Mouse (Mus musculus) neural tube, embryonic 13.5 days (tissue): Measurements from ENCODE around the gene Mettl7a1. TPM values are rescaled to one million over a fixed set of nuclear protein-coding genes. Genes with fewer than 3 reads are reported as not detected.
"Not testable (repeated sequence)": the region's sequence is repeated elsewhere in the genome, so short reads cannot be mapped to it uniquely, and the experiment has no call there.

Experiments used
- ATAC-seq: fragments of 200-750 bp; cut with Nextera tagmentation; 2 replicates; pipeline ENCODE4 v1.8.0; 2017; ENCODE audit warnings: low read depth, mild to moderate bottlenecking, moderate TSS enrichment, moderate library complexity
- H3K27ac ChIP-seq: fragments of 300-500 bp; sonication (generic); replicated peaks from 2 replicates; pipeline ENCODE4 v1.5.1; 2015; ENCODE audit warnings: moderate library complexity, mild to moderate bottlenecking, inconsistent platforms
- H3K27me3 ChIP-seq: fragments of 300-500 bp; sonication (generic); 2 replicates; pipeline ENCODE4 v1.6.1; 2015; ENCODE audit warnings: mild to moderate bottlenecking, inconsistent platforms
- H3K36me3 ChIP-seq: fragments of 300-500 bp; sonication (generic); 2 replicates; pipeline ENCODE4 v1.6.1; 2015; ENCODE audit warnings: mild to moderate bottlenecking, inconsistent platforms
- H3K4me1 ChIP-seq: fragments of 300-500 bp; sonication (generic); replicated peaks from 2 replicates; pipeline ENCODE4 v1.6.1; 2015; ENCODE audit warnings: inconsistent platforms
- H3K4me2 ChIP-seq: fragments of 300-500 bp; sonication (generic); 2 replicates; pipeline ENCODE4 v1.6.1; 2015; ENCODE audit warnings: inconsistent platforms, mild to moderate bottlenecking, moderate library complexity
- H3K4me3 ChIP-seq: fragments of 300-500 bp; sonication (generic); 2 replicates; pipeline ENCODE4 v1.5.1; 2015; ENCODE audit warnings: mild to moderate bottlenecking, inconsistent platforms
- H3K9ac ChIP-seq: fragments of 300-500 bp; sonication (generic); 2 replicates; pipeline ENCODE4 v1.6.1; 2015; ENCODE audit warnings: moderate library complexity, mild to moderate bottlenecking, inconsistent platforms
- H3K9me3 ChIP-seq: fragments of 300-500 bp; sonication (generic); 2 replicates; pipeline ENCODE4 v1.6.1; 2016; ENCODE audit warnings: inconsistent platforms
- WGBS: fragments of 180-500 bp; shearing (Covaris S2); methylation state at CpG from one replicate; pipeline ENCODE4 v1.1.7; 2015; 5-methylcytosine and 5-hydroxymethylcytosine counted together
- polyA plus RNA-seq: library from polyadenylated mRNA; unstranded; fragments of >200 nt; fragmentation: Nextera tagmentation; extraction: Ambion mirVana; gene quantifications from 2 replicates; pipeline ENCODE4 v1.2.1, GENCODE M21; 2015

The Mettl7a1 gene
- polyA plus RNA-seq, 1 experiment from 2014 or later = 5.1 TPM

DNA sequence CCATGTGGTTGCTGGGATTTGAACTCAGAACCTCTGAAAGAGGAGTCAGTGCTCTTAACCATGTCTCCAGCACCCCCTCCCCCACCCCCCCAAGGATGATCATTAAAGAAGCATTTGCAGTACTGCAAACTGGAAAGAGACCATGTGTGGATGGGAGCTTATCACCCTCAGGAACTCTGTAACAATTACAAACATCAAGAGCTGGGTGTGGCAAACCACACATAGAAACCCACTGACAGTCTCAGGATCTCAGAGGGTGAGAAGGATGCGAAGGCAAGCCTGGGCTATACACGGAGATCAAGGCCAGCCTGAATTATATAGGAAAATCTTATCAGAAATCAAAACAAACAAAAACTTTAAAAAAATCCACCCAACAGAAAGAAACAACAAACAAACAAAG lies 2.3 kb downstream of the Mettl7a1 start:
- H3K36me3 ChIP-seq = no peaks in the 10 kb centered on the region
- H3K27me3 ChIP-seq = no peaks in the 10 kb centered on the region
- ATAC-seq = no peak
- H3K27ac ChIP-seq = no peak overlapping the region
- no peak overlapping the region for H3K4me3 ChIP-seq
- 90% methylated on average over 2 of the region's 2 CpGs for WGBS
- H3K4me2 ChIP-seq = no peak overlapping the region
- no peaks in the 10 kb centered on the region for H3K9me3 ChIP-seq
- no peak overlapping the region for H3K9ac ChIP-seq
- H3K4me1 ChIP-seq = peaks cover 18% of the 10 kb centered on the region

DNA sequence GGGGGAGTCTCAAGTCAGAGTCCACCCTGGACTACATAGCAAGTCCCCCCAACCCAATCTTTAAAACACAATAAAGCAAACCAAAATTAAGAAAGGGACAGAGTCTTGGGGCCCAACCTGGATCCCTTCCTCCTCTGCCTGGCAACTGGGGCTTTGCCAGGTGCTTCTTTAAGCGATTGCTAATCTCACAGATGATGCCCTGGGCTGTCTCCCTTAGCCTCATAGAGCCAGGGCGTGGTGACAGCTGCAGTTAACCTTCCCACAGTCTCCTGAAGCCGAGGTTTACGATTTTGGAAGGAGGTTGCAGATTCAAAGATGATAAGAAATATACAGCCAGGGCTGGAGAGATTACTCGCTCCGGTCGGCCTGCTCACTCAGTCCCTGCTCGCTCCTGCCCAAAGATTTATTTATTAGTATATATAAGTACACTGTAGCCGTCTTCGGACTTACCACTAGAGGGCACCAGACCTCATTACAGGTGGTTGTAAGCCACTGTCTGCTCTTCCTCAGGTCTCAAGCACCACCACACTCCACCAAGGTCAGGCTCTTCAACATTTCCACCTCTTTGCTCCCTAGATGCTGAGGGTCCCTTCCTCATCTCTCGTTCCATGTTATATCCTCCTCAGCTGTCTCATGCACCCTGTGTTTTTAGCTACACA lies 3.6 kb downstream of the Mettl7a1 start:
- not testable (repeated sequence) for H3K4me3 ChIP-seq, ATAC-seq, H3K27me3 ChIP-seq, H3K27ac ChIP-seq, H3K4me2 ChIP-seq, H3K9ac ChIP-seq, H3K36me3 ChIP-seq, H3K9me3 ChIP-seq
- H3K4me1 ChIP-seq = peaks cover 18% of the 10 kb centered on the region
- WGBS = 44% methylated on average over 10 of the region's 11 CpGs

DNA sequence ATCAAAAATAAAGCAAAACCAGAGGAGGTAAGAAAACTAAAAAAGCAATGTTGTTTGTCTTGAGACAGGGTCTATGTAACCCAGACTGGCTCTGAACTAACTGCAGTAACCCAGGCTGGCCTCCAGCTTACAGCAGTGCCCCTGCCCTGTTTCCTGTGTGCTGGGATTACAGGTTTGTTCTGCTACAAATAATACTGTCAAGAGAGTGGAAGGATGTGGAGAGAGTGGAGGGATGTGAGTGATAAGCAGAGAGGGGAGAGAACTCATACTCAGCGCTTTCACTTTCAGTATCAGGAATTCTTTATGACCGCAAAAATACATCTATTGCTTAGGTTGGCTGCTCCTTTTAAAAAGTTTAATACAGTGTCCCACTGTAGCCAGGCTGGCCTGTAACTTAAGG lies 8.4 kb downstream of the Mettl7a1 start:
- Histone ChIP-seq H3K9ac (no peak overlapping the region), H3K36me3 (peaks cover 12% of the 10 kb centered on the region), H3K4me2 (no peak overlapping the region), H3K27ac (no peak overlapping the region), H3K4me1 (no peaks in the 10 kb centered on the region), H3K4me3 (no peak overlapping the region), H3K9me3 (no peaks in the 10 kb centered on the region), H3K27me3 (no peaks in the 10 kb centered on the region)
- no peak for ATAC-seq
- 92% methylated on average over 2 of the region's 2 CpGs for WGBS

DNA sequence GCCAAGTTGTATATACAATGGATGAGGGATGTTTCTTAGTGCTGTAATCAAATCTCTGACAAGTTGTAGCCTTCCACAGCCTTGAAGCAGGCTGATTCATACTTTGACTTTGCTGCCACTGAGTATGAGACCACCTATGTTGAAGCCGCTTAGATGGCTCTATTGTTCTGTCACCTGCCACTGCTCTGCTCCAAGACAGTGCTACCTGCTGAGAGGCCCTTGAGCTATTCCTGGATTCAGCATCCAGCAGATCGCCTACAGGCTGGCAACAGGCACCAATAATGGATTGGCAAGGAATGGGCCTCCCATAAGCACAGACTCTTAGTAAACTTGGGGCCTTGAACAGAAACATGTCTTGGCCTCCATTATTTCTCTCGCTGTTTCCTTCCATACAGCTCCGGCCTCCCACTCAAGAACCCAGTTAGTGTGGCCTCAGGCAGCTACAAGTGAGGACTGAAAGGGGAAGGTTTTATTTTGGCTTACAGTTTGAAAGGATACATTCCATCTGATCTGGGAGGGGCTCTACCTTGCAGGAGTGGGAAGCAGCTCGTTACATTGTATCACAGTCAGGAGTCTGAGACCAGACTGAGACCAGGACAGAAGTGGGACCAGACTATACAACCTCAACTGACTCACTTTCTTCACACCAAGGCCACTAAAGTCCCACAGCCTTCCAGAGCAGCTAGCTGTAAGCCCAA lies 10.7 kb downstream of the Mettl7a1 start:
- WGBS = 91% methylated on average over 5 of the region's 5 CpGs
- Histone ChIP-seq H3K4me2 (no peak overlapping the region), H3K4me3 (no peak overlapping the region), H3K9me3 (no peaks in the 10 kb centered on the region), H3K36me3 (peaks cover 12% of the 10 kb centered on the region), H3K27me3 (no peaks in the 10 kb centered on the region), H3K9ac (no peak overlapping the region), H3K4me1 (no peaks in the 10 kb centered on the region), H3K27ac (no peak overlapping the region)
- ATAC-seq = no peak

DNA sequence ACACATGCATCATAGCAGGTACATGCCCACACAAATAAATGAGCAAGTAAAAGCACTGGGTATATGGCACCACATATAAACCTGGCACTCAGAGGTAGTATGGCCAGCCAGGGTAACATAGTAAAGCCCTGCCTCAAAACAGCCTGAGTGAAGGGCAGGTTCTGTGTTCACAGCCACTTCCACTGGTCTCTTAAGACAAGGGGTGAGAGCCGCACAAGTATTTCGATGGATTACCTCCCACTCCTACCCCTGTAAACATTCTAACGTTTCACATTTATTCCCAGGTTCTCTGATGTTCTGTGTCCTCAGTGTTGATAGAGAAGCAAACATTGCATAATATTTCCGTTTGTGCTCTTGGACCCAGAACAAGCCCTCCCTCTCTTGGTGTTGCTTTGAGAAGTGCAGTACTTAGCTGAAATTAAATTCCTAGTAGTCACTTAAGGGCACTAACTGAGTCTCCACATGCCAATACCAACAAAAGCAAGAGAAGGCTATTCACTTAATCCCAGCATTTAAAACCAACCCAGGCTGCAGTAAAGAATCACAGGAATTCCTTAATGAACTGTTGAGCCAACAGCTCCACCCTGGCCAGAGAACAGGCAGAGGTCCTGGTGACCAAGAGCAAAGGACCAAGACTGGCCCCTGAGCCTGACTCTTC lies 14.2 kb downstream of the Mettl7a1 start:
- H3K9ac ChIP-seq, ATAC-seq: not testable (repeated sequence)
- 83% methylated on average over 4 of the region's 4 CpGs for WGBS

DNA sequence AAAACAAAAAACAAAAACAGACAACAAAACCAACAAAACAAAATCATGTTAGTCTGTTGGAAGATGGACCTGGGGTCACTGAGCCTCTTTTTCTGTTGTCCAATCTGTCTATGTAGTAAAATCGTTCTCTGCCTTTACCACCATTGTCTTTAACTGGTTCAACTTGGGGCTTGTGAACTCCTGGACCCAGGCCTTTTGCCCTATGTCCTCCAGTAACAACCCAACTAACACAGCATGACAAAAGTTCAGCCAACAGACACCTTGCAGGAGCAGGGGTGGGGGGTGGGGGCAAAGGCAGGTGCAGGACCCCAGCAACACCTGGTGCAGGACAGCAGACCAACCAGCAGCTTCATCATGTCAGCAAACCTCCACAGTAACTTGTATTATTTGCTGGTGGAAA lies 15.9 kb downstream of the Mettl7a1 start:
- Histone ChIP-seq H3K4me2 (no peak overlapping the region), H3K4me1 (no peaks in the 10 kb centered on the region), H3K4me3 (no peak overlapping the region), H3K9me3 (no peaks in the 10 kb centered on the region), H3K27me3 (no peaks in the 10 kb centered on the region), H3K9ac (no peak overlapping the region), H3K27ac (no peak overlapping the region), H3K36me3 (0 out of 2 replicates have a peak, but pooled peaks cover under 1% of the 10 kb centered on the region)
- WGBS = 88% methylated on average over 1 of the region's 1 CpGs
- ATAC-seq = no peak

More for the DNA sequence above, 14.2 kb downstream of the Mettl7a1 start:
- H3K9me3 ChIP-seq, H3K4me1 ChIP-seq, H3K4me2 ChIP-seq, H3K27me3 ChIP-seq, H3K4me3 ChIP-seq, H3K27ac ChIP-seq: not testable (repeated sequence)
- peaks cover 12% of the 10 kb centered on the region for H3K36me3 ChIP-seq

DNA sequence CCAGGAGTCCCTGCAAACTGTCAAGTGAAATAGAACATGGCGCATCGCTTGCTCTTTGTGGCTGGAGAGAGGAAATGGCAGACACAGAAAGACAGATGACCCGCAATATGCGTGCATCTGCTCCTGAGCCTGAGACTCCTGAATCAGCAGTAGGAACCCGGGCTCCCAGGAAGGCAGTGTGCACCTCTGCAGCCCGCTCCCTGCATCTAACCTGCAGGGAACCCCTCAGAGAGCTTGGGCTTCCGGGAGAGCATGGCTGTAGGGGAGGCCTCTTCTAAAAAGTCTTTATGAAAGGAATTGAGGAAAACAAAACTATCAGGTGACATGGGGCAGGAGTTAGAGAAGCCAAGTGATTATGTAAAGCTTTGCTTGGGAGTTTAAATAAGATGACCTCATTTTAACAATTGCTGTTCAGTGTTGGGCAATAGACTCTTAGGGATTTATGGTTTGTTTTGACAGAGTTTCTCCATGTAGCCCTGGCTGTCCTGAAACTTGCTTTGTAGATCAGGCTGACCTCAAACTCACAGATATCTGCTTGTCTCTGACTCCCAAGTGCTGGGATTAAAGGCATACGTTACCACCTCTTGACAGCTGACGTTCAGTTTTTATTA lies 16.5 kb downstream of the Mettl7a1 start:
- H3K36me3 ChIP-seq = no peaks in the 10 kb centered on the region
- no peak overlapping the region for H3K9ac ChIP-seq
- ATAC-seq = no peak
- H3K9me3 ChIP-seq = no peaks in the 10 kb centered on the region
- H3K4me3 ChIP-seq = no peak overlapping the region
- no peak overlapping the region for H3K27ac ChIP-seq
- H3K4me2 ChIP-seq = no peak overlapping the region
- no peaks in the 10 kb centered on the region for H3K4me1 ChIP-seq
- H3K27me3 ChIP-seq = no peaks in the 10 kb centered on the region
- 73% methylated on average over 9 of the region's 9 CpGs for WGBS

DNA sequence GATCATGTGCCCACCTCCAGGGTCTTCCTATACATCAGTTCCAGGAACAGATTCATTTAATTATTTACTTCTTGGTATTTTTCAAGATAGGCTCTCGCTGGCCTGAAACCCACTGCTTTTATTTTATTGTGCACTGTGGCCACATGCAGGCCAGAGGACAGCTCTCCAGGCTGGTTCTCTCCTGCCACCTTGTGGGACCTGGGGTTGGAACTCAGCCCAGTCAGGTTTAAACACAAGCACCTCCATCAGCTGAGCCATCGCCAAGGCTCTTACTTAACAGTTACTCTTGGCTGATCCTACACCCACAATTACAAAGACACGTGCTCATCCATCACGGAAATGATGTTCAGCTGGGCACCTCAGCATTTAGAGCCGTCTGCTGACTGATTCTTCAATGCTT lies 17.2 kb downstream of the Mettl7a1 start:
- ATAC-seq = no peak
- no peak overlapping the region for H3K4me2 ChIP-seq
- no peak overlapping the region for H3K9ac ChIP-seq
- no peaks in the 10 kb centered on the region for H3K4me1 ChIP-seq
- no peak overlapping the region for H3K4me3 ChIP-seq
- WGBS = 48% methylated on average over 5 of the region's 5 CpGs
- H3K9me3 ChIP-seq = no peaks in the 10 kb centered on the region
- H3K27ac ChIP-seq = no peak overlapping the region
- H3K36me3 ChIP-seq = no peaks in the 10 kb centered on the region
- no peaks in the 10 kb centered on the region for H3K27me3 ChIP-seq

DNA sequence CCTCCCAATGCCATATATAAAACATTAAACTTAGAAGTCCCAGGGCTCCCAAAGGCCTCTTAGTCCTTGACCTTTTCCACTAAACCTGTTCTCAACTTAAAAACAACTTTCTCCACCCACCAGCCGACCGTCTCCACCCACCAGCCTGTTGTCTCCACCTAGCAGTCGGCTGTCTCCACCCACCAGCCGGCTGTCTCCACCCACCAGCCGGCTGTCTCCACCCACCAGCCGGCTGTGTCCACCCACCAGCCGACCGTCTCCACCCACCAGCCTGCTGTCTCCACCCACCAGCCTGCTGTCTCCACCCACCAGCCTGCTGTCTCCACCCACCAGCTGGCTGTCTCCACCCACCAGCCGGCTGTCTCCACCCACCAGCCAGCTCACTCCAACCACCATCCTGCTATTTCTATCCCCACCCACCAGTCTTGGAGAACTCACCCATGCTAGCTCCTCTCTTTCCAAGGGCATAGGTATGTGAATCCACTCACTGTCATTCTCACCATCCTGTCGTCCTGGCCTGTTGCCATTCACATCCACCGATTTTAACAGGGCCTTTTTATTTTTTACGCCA lies 20.2 kb downstream of the Mettl7a1 start:
- no peak overlapping the region for H3K4me3 ChIP-seq
- no peak overlapping the region for H3K9ac ChIP-seq
- no peak for ATAC-seq
- no peaks in the 10 kb centered on the region for H3K9me3 ChIP-seq
- H3K4me1 ChIP-seq = no peaks in the 10 kb centered on the region
- no peaks in the 10 kb centered on the region for H3K27me3 ChIP-seq
- H3K36me3 ChIP-seq = no peaks in the 10 kb centered on the region
- H3K27ac ChIP-seq = no peak overlapping the region
- H3K4me2 ChIP-seq = no peak overlapping the region
- WGBS = 71% methylated on average over 12 of the region's 12 CpGs

DNA sequence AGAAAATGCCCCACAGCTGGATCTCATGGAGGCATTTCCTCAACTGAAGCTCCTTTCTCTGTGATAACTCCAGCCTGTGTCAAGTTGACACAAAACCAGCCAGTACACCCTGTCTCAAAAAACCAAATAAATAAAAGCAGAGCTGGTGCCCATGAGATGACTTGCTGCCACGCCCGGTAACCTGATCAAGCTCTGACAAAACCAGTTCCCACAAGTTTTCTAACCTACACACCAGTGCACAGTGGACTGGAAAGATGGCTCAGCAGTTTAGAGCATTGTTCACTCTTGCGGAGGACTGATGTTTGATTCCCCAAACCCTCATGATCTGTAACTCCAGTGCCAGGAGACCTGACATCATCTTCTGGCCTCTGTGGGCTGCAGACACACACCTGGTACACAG lies 21.3 kb downstream of the Mettl7a1 start:
- H3K9ac ChIP-seq = no peak overlapping the region
- H3K36me3 ChIP-seq = no peaks in the 10 kb centered on the region
- no peak overlapping the region for H3K27ac ChIP-seq
- no peaks in the 10 kb centered on the region for H3K9me3 ChIP-seq
- WGBS = 92% methylated on average over 3 of the region's 3 CpGs
- no peak overlapping the region for H3K4me3 ChIP-seq
- H3K4me2 ChIP-seq = no peak overlapping the region
- H3K4me1 ChIP-seq = peaks cover under 1% of the 10 kb centered on the region; the same call in 1 of the 2 replicates
- no peak for ATAC-seq
- H3K27me3 ChIP-seq = no peaks in the 10 kb centered on the region

DNA sequence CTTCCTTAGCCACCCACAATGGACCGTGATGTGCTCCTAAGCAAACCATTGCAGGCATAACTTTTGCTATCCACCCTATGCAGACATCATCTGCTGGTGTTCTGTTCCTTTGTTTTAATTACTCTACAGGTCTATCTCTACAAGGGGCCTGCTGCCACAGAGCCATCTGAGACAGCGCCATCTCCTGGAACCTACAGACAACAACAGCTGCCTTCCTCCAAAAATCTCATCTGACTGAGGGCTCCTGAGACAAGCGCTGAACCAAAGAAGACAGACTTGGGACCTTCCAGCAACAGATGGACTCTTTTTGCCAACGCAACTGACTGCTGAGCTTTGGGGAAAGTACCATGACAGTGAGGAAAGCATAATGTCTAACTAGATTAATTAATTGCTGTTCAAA lies 24.1 kb downstream of the Mettl7a1 start:
- not testable (repeated sequence) for H3K36me3 ChIP-seq, H3K4me3 ChIP-seq, H3K27ac ChIP-seq, H3K4me1 ChIP-seq, H3K27me3 ChIP-seq, ATAC-seq, H3K4me2 ChIP-seq, H3K9me3 ChIP-seq, H3K9ac ChIP-seq
- 66% methylated on average over 4 of the region's 4 CpGs for WGBS

DNA sequence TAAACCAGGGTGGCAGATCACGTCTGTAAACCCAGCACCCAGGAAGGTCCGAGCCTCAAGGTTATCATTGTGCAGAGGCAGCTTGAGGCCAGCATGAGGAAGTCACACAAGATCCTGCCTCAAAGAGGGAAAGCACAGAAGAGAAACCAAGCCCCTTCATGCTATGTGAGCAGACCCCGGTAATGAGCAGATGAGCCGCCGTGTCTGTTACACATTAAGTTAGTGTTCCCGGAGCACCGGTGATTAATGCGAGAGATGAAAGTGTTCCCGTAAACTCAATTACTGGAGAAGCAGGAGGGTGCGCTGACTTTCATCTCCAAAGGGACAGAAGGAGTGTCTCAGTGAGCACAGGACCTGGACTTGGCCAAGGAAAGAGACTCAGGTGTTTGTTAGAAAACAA lies 25.4 kb downstream of the Mettl7a1 start:
- H3K9ac ChIP-seq, H3K4me3 ChIP-seq, H3K9me3 ChIP-seq, H3K36me3 ChIP-seq, H3K4me2 ChIP-seq, H3K27ac ChIP-seq, H3K4me1 ChIP-seq, H3K27me3 ChIP-seq: not testable (repeated sequence)
- WGBS = 31% methylated on average over 10 of the region's 10 CpGs
- ATAC-seq = 0 out of 2 replicates have a peak, but pooled peaks have one; percentile 23
